Mouse (Mus musculus) kidney, adult 2 months (tissue): ENCODE data around the gene Kbtbd3.

ENCODE experiments used
- CTCF ChIP-seq: fragments of 200-500 bp; conservative IDR thresholded peaks from 2 replicates; pipeline ENCODE4 v1.5.1; 2011; ENCODE audit warnings: low read depth, mild to moderate bottlenecking, control low read depth, low read length, moderate library complexity, mixed read lengths; ENCODE audit not compliant: insufficient read depth, insufficient read length
- POLR2A ChIP-seq: fragments of 200-500 bp; IDR thresholded peaks from one replicate; pipeline ENCODE4 v1.6.1; 2011; ENCODE audit warnings: low read depth, low read length, control low read depth

DNA sequence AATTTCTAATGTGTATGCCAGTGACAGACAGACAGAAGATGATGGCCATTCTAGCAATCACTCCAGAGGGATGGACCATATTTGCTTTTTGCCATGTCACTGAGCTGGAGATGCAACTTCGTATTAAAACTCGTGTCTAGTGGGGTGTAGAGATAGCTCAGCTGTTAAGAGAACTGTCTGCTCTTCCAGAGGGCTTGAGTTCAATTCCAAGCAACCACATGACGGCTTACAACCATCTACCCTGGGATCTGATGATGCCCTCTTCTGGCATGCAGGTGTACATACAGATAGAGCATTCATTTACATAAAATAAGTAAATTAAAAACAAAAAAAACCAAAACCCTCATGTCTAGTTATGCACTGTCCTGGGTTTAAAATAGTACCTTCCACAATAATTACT lies 1.5 kb downstream of the Kbtbd3 start:
- TF ChIP-seq POLR2A (no peak), CTCF (no peak)
